Mouse (Mus musculus): ENCODE measurements around the gene Vav1.

Gene Vav1

GRCm38 (mm10) chr17:57278943-57279590 lies at the start of gene Vav1:
TSS of gene Vav1 (plus strand) at chr17:57279100.
- no peak for DNase-seq (ENCODE audit: low read depth)

DNA sequence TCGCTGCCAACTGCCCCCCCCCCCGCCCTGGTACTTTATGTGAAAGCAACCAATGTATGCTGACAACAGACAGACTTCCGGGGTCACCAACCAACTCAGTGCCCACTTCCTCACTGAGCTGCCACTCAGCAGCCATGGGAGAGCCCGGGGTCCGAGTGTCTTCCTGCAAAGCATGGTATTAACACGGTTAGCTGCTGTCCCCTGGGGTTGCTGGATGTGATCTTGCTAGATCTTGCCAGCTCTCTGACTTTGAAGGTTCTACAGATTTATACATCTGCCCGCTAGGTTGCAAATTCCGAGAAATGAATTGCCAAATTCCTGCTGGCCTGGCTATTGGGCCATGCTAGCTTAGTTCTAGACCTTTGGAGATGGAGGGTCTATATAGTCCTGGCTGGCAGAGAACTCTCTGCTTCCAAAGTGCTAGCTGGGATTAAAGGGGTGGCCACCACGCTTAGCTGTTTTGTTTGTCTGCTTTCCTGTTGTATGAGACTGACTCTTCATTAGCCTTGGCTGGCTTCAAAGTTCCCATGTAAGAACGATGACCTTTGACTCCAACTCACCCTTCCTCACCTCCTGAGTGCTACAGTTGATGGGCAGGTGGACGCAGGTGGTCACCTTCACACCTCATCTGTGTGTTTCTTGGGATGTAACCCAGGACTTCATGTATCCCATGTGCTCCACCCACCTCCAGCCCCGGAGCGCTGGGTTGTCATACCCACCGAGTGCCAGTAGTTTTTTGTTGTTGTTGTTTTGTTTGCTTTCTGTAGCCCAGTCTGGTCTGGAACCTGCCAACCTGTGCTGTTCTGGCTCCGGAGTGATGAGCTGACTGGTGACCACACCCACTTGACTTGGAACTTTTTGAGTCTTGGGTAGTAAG lies 48.8 kb upstream of the Vav1 start:
- no peak for DNase-seq (ENCODE audit: low read depth)

DNA sequence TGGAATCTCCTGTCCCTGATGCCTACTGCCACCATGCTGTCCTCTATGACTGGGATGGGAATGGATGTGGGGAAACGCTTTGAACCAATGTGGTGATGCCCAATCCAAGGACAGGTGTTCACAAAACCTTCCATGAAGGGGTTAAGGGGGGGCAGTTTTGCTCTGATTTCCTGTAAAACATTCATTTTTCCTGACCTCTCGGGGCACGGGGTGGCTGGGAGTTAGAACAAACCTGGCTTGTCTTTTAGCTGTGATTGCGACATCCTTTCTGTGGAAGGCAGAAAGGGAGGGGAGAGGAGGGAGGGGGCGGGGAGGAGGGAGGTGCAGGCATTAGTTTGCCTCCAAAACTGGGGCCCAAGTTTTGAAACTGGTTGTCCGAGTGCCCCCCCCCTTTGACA lies 48.2 kb upstream of the Vav1 start:
- peak; percentile 81 for DNase-seq (ENCODE audit: low read depth)

DNA sequence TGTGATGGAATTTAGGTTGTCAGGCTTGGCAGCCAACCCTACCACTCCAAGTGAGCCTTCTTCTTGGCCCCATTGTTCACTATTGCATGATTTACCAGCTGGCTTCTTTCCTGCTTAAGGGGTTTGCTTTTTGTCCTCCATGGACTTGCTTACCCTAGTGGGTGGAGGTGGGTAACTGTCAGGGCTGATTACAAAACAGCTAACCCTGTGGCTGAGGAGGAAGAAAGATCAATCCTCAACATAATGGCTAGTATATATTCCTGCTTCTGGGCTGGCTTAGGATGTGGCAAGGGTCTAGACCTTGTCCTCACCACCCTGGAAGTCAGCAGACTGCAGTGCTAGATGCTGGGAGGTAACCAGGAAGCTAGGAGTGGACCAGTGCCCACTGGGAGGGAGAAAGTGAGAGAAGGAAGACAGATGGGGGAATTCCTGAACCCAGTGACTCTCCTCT lies 47.6 kb upstream of the Vav1 start:
- DNase-seq (ENCODE audit: low read depth) = peak; percentile 83

DNA sequence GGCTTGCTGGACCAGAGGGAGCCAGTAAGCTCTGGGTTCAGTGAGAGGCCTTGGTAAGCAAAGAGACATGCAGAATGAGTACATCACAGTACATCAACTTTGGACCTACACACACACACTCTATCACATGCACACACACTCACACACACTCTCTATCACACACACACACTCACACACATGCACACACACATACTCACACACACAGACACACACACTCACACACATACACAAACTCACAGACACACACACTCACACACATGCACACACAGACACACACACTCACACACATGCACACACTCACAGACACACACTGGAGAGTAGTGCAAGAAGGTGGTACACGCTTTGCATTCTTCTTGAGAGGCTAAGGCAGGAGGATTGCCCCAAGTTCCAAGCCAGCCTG lies 46.7 kb upstream of the Vav1 start:
- no peak for DNase-seq (ENCODE audit: low read depth)

- DNase-seq (ENCODE audit: low read depth) = no peak
Observed at GRCm38 (mm10) chr17:57233038-57233437, 45.9 kb upstream of the Vav1 start.

- DNase-seq (ENCODE audit: low read depth) = peak; percentile 32
Observed at GRCm38 (mm10) chr17:57234254-57234928, 44.5 kb upstream of the Vav1 start.

- no peak for DNase-seq (ENCODE audit: low read depth)
Observed at GRCm38 (mm10) chr17:57235803-57236202, 43.1 kb upstream of the Vav1 start.

GRCm38 (mm10) chr17:57237181-57237580 lies 41.7 kb upstream of the Vav1 start:
- DNase-seq (ENCODE audit: low read depth) = no peak

- no peak for DNase-seq (ENCODE audit: low read depth)
Observed at GRCm38 (mm10) chr17:57243650-57244370, 35.1 kb upstream of the Vav1 start.

GRCm38 (mm10) chr17:57245311-57245929 lies 33.5 kb upstream of the Vav1 start:
- no peak for DNase-seq (ENCODE audit: low read depth)

DNA sequence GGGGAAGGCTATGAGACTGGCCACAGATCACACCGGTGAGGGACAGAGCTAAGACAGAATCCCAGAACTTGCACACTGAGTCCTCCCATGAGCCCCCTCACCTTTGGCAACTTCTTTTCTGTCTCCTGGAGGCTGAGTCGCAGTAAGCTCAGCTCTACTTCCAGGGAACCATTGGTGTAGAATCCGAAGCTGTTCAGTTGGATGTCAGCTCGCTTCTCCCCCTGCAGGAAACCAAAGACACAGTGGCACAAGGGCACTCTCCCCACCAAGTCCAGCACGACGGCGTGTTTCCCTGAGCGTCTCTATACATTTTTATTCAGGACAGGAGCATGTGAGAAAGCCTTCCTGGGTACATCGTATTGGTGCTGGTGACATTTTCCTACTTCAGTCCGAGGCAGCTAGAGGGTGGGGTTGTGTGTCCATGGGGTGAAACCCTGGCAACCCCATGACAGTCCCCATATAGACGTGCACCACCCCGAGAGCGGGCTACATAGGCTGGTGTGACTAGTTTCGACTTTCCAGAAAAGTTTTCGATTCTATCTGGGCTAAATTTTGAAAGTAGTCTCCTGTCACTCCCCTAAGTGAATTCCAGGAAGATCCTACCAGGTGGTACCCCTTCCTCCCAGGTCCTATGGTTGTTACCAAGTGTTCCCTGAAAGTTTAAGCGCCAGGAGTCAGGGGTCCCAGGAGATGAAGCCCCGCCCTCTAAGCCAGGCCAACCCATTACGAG lies 32.1 kb upstream of the Vav1 start:
- DNase-seq (ENCODE audit: low read depth) = peak; percentile 72

DNA sequence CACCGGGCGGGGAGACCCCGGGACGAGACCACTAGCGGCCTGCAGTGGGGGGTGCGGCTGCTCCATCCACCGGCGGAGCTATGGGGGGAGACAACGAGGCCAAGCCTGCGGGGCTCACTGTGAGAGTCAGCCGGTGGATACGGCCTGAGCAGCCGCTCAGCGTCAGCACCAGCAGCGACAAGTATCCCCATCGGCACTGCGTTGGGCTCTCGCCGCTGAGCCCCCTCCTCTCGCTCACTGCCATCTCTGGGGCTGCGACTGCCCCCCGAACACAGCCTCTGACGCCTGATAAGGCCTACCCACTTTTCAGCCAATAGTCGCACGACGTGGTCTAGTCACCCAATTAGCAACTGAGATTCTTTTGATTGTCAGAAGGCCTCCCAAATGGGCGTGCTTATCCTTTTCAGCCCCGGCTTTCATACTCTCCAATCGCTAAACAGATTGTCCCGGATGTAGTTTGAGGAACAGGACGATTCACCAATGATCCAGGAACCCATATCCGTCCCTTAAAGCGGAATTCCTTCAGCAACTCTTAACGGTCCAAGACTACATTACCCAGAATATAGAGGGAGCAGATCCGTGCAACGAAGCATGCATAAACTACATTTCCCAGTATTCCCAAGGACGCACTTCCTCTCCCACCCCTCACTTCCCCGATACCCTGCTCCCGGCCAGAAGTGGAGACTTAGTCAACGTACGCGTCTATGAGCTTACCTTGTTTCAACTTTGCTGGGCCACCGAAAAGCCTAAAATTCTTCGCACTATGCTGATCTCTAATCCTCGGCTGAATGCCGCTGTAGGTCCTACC lies 31.3 kb upstream of the Vav1 start:
- peak; percentile 97 for DNase-seq (ENCODE audit: low read depth)

DNA sequence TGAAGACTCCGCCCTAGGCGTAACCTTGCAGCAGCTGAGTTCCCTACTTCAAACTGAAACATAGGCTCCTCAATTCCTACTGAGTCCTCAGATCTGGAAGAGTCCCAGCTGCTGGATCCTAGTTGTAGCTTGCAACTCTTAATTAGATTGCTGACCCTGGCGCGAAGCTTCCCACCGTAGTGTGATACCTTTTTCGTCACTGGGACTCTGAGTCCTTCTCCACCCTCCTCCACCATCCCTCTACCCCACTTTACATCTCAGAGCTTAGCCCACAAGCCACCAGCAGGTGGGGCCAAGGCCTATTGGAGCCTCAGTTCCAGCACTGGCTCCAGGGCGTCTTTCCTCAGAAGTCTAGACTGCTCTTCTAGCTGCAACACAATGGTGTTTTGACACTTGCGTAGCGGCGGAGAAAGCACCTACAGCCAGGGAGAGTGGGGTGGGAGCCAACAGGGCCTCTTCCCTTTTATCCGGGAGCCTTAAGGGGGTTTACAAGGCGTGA lies 30.6 kb upstream of the Vav1 start, which contains the start of gene Gpr108:
Gene Gpr108, minus strand, starts transcription at position 246 of the 499 bp plus-strand sequence.
- peak; percentile 94 for DNase-seq (ENCODE audit: low read depth)

- DNase-seq (ENCODE audit: low read depth) = no peak
Observed at GRCm38 (mm10) chr17:57248771-57249170, 30.1 kb upstream of the Vav1 start.

- peak; percentile 98 for DNase-seq (ENCODE audit: low read depth)
Observed at GRCm38 (mm10) chr17:57249186-57250181, 29.4 kb upstream of the Vav1 start, which contains the start of gene Trip10. TSS of gene Trip10 (plus strand) at chr17:57249455.

DNA sequence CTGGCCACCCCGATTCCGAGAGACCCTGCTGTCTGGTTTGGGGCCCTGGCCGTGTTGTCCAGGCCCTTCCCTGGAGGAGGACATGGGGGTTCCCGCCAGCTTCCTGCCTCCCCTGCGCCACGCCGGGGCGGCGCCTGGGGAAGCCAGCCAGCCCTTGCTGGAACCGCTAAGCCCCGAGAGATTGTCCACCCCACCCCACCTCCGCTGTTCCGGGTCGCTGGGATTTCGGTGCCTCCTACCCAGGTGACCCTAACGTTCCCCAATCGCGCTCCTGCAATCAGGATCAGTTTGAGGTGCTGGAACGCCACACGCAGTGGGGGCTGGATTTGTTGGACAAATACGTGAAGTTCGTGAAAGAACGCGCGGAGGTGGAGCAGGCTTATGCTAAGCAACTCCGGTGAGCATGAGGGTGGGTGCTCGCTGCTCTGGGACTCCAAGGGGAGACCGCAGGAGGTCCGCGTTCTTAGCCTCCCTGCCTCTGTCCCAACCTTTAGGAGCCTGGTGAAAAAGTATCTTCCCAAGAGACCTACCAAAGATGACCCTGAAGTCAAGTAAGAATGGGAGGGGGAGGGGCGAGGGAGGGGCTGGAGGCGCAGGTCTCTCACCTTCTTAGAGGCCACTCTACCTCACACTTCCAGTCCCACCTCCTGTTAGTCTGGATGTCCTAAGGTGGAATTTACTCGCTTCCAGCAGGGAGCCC lies 28.3 kb upstream of the Vav1 start:
- DNase-seq (ENCODE audit: low read depth) = peak; percentile 67

DNA sequence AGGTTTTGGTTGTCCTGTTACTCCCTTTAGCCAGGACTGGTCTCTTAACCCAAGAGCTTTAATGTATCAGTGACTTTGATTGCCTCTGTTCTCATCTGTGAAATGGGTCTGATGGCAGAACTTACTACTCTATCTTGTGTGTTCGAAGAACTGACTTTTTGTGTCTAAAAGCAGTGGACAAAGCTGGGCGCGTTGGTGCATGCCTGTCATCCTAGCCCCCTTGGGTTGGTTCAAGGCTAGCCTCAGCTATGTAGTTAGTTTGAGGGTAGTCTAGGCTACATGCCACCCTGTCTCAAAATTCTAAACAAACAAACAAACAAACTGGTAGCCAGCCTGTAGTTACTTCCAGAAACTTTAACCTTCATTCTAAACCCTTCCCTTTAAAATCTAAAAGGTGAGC lies 27.5 kb upstream of the Vav1 start:
- no peak for DNase-seq (ENCODE audit: low read depth)

All from NIH3T3 (cell line).